Mouse (Mus musculus) ovary, postnatal 10 days (tissue): Measurements from ENCODE around the gene Pcsk6.
A peak's percentile ranks its signal among the peaks of the same experiment; 100 is the strongest.
"Not testable (repeated sequence)": the region's sequence is repeated elsewhere in the genome, so short reads cannot be mapped to it uniquely, and the experiment has no call there.

ENCODE experiments used
- DNase-seq: peaks from one replicate; pipeline ENCODE4 v3.0.0; 2022; ENCODE audit warnings: low spot score

Gene Pcsk6

GRCm38 (mm10) chr7:65881290-65881688, 19.8 kb downstream of the Pcsk6 start:
- no peak for DNase-seq

GRCm38 (mm10) chr7:65884928-65885327, 23.4 kb downstream of the Pcsk6 start:
- DNase-seq, result no peak

GRCm38 (mm10) chr7:65885819-65886218, 24.3 kb downstream of the Pcsk6 start:
- DNase-seq, result no peak

GRCm38 (mm10) chr7:65891831-65892230, 30.3 kb downstream of the Pcsk6 start:
- DNase-seq, result no peak

GRCm38 (mm10) chr7:65892264-65892828, 30.8 kb downstream of the Pcsk6 start:
- DNase-seq, result no peak

- no peak for DNase-seq
Measured at GRCm38 (mm10) chr7:65893546-65893945, 32.0 kb downstream of the Pcsk6 start.

- no peak for DNase-seq
Measured at GRCm38 (mm10) chr7:65895262-65895661, 33.7 kb downstream of the Pcsk6 start.

- no peak for DNase-seq
Measured at GRCm38 (mm10) chr7:65901231-65901630, 39.7 kb downstream of the Pcsk6 start.

- peak; percentile 35 for DNase-seq
Measured at GRCm38 (mm10) chr7:65902471-65903180, 41.1 kb downstream of the Pcsk6 start.

GRCm38 (mm10) chr7:65903456-65903855, 41.9 kb downstream of the Pcsk6 start:
- DNase-seq, result no peak

- DNase-seq, result no peak
Measured at GRCm38 (mm10) chr7:65906528-65907272, 45.2 kb downstream of the Pcsk6 start.

GRCm38 (mm10) chr7:65909343-65910127, 48.0 kb downstream of the Pcsk6 start:
- no peak for DNase-seq

- no peak for DNase-seq
Measured at GRCm38 (mm10) chr7:65913088-65913610, 51.6 kb downstream of the Pcsk6 start.

GRCm38 (mm10) chr7:65914761-65915301, 53.3 kb downstream of the Pcsk6 start:
- no peak for DNase-seq

GRCm38 (mm10) chr7:65915821-65916220, 54.3 kb downstream of the Pcsk6 start:
- DNase-seq, result no peak

GRCm38 (mm10) chr7:65916566-65916965, 55.0 kb downstream of the Pcsk6 start:
- no peak for DNase-seq

- no peak for DNase-seq
Measured at GRCm38 (mm10) chr7:65918431-65918830, 56.9 kb downstream of the Pcsk6 start.

- DNase-seq, result no peak
Measured at GRCm38 (mm10) chr7:65929398-65929797, 67.9 kb downstream of the Pcsk6 start.

GRCm38 (mm10) chr7:65930478-65930877, 68.9 kb downstream of the Pcsk6 start:
- no peak for DNase-seq

GRCm38 (mm10) chr7:65934238-65934970, 72.9 kb downstream of the Pcsk6 start:
- DNase-seq, result not testable (repeated sequence)

- DNase-seq, result no peak
Measured at GRCm38 (mm10) chr7:65935211-65935610, 73.7 kb downstream of the Pcsk6 start.
